Mouse (Mus musculus): ENCODE measurements around the gene Lpar3. TPM values are rescaled to one million over a fixed set of nuclear protein-coding genes. Genes with fewer than 3 reads are reported as not detected.

The Lpar3 gene
- polyA plus RNA-seq, 1 experiment from 2014 or later = 0.30 TPM

DNA sequence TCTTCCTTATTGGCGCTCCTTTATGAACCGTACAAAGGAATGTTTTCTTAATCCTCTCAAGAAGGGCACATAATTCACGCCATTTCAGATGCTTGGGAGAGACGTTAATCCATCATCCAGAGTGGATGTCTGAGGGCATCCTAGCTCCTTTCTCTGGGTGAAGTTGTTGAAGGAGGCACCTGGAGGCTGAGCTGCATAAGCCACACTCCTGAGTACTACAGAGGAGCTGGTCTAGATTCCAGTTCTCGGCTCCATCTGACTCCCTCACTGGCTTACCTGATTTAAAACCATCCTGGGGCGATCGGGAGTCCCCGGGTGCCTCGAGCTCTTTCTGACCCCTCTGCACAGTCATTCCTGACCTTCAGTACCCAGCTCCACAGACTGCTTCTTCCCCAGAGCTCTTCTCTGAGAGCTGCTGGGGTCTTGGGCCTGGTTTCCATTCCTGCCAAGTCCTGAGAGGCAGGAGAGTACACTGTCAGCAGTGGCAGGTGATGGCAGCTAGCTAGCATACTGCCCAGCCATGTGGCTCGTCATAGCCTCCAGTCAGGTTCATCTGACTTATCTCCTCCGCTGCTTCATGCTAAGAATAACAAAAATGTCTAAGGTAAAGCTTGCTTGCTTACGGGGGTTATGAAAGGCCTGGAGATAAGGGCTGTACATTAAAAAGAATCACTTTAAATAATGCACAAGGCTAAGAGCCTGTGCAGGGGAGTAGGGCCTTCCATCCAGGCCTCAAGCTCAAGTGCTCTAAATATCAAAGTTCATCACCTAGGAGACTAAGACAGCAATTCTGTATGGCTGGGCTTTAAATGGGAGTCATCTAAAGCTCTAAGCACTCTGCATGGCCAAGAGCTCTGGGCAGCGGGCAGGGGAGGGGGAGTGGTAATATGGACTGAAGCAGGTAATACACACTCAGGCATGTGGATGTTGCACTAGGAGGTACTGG, 57.7 kb downstream of the Lpar3 start:
- no peaks in the 10 kb centered on the region for H3K9me3 ChIP-seq (ENCODE audit: control insufficient read depth, low read length)
- H3K36me3 ChIP-seq (ENCODE audit: control insufficient read depth, insufficient read depth) = no peaks in the 10 kb centered on the region
- no peak overlapping the region for H3K4me3 ChIP-seq (replicated peaks; ENCODE audit: low read length)
- no peaks in the 10 kb centered on the region for H3K27me3 ChIP-seq (replicated peaks; ENCODE audit: control insufficient read depth, insufficient read depth, low read length)
- no peak overlapping the region for H3K27ac ChIP-seq (ENCODE audit: low read length)
- ATAC-seq = no peak
- no peak overlapping the region for H3K4me2 ChIP-seq (ENCODE audit: low read length)
- 67% methylated on average over 13 of the region's 13 CpGs for WGBS
- no peak overlapping the region for H3K9ac ChIP-seq (replicated peaks; ENCODE audit: low read depth, low read length)
- no peaks in the 10 kb centered on the region for H3K4me1 ChIP-seq (replicated peaks; ENCODE audit: control insufficient read depth, insufficient read depth, low read length)

- no peak overlapping the region for H3K27ac ChIP-seq (ENCODE audit: low read length)
- no peaks in the 10 kb centered on the region for H3K4me1 ChIP-seq (replicated peaks; ENCODE audit: control insufficient read depth, insufficient read depth, low read length)
- ATAC-seq = no peak
- no peak overlapping the region for H3K4me2 ChIP-seq (ENCODE audit: low read length)
- no peaks in the 10 kb centered on the region for H3K9me3 ChIP-seq (ENCODE audit: control insufficient read depth, low read length)
- no peaks in the 10 kb centered on the region for H3K27me3 ChIP-seq (replicated peaks; ENCODE audit: control insufficient read depth, insufficient read depth, low read length)
- no peaks in the 10 kb centered on the region for H3K36me3 ChIP-seq (ENCODE audit: control insufficient read depth, insufficient read depth)
- no peak overlapping the region for H3K9ac ChIP-seq (replicated peaks; ENCODE audit: low read depth, low read length)
- no peak overlapping the region for H3K4me3 ChIP-seq (replicated peaks; ENCODE audit: low read length)
- 58% methylated on average over 3 of the region's 3 CpGs for WGBS
These were observed 63.1 kb downstream of the Lpar3 start for GRCm38 (mm10) chr3:146283732-146284361.

- Histone ChIP-seq H3K9me3 (ENCODE audit: control insufficient read depth, low read length) (no peaks in the 10 kb centered on the region), H3K36me3 (ENCODE audit: control insufficient read depth, insufficient read depth) (no peaks in the 10 kb centered on the region), H3K9ac (replicated peaks; ENCODE audit: low read depth, low read length) (no peak overlapping the region), H3K27me3 (replicated peaks; ENCODE audit: control insufficient read depth, insufficient read depth, low read length) (no peaks in the 10 kb centered on the region), H3K4me2 (ENCODE audit: low read length) (no peak overlapping the region), H3K4me3 (replicated peaks; ENCODE audit: low read length) (no peak overlapping the region), H3K27ac (ENCODE audit: low read length) (no peak overlapping the region), H3K4me1 (replicated peaks; ENCODE audit: control insufficient read depth, insufficient read depth, low read length) (no peaks in the 10 kb centered on the region)
- 64% methylated on average over 4 of the region's 4 CpGs for WGBS
- no peak for ATAC-seq
These were observed 65.4 kb downstream of the Lpar3 start for GRCm38 (mm10) chr3:146286118-146286517.

- Histone ChIP-seq H3K9me3 (ENCODE audit: control insufficient read depth, low read length) (no peaks in the 10 kb centered on the region), H3K4me2 (ENCODE audit: low read length) (no peak overlapping the region), H3K4me3 (replicated peaks; ENCODE audit: low read length) (no peak overlapping the region), H3K27me3 (replicated peaks; ENCODE audit: control insufficient read depth, insufficient read depth, low read length) (no peaks in the 10 kb centered on the region), H3K9ac (replicated peaks; ENCODE audit: low read depth, low read length) (no peak overlapping the region), H3K36me3 (ENCODE audit: control insufficient read depth, insufficient read depth) (no peaks in the 10 kb centered on the region), H3K4me1 (replicated peaks; ENCODE audit: control insufficient read depth, insufficient read depth, low read length) (no peaks in the 10 kb centered on the region), H3K27ac (ENCODE audit: low read length) (no peak overlapping the region)
- WGBS = 87% methylated on average over 3 of the region's 3 CpGs
- no peak for ATAC-seq
These were observed 71.2 kb downstream of the Lpar3 start for GRCm38 (mm10) chr3:146291928-146292327.

DNA sequence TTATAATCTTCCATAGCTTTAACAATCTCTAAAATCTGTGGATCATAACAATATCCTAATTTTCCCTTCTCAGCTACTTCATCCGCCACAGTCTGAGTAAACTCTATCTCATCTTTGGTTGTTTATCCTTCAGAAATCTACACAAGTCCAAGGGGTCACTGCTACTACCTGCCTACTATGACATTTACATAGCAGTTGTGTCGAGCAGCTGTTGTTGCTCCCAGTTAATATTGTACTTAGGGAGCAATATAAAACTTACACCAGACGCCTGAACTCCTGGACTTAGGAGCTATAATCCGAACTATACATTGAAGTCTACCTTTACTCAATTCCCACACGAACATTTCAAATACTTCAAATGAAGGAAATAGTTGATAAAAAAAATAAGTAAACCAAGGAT, 71.8 kb downstream of the Lpar3 start:
- Histone ChIP-seq H3K9ac (replicated peaks; ENCODE audit: low read depth, low read length) (no peak overlapping the region), H3K4me2 (ENCODE audit: low read length) (no peak overlapping the region), H3K27ac (ENCODE audit: low read length) (no peak overlapping the region), H3K4me1 (replicated peaks; ENCODE audit: control insufficient read depth, insufficient read depth, low read length) (no peaks in the 10 kb centered on the region), H3K27me3 (replicated peaks; ENCODE audit: control insufficient read depth, insufficient read depth, low read length) (no peaks in the 10 kb centered on the region), H3K36me3 (ENCODE audit: control insufficient read depth, insufficient read depth) (no peaks in the 10 kb centered on the region), H3K9me3 (ENCODE audit: control insufficient read depth, low read length) (no peaks in the 10 kb centered on the region), H3K4me3 (replicated peaks; ENCODE audit: low read length) (no peak overlapping the region)
- no peak for ATAC-seq
- 90% methylated on average over 5 of the region's 5 CpGs for WGBS

GRCm38 (mm10) chr3:146302451-146302850, 81.7 kb downstream of the Lpar3 start:
- Histone ChIP-seq H3K4me3 (replicated peaks; ENCODE audit: low read length) (no peak overlapping the region), H3K9ac (replicated peaks; ENCODE audit: low read depth, low read length) (no peak overlapping the region), H3K27ac (ENCODE audit: low read length) (no peak overlapping the region), H3K27me3 (replicated peaks; ENCODE audit: control insufficient read depth, insufficient read depth, low read length) (no peaks in the 10 kb centered on the region), H3K4me2 (ENCODE audit: low read length) (no peak overlapping the region), H3K4me1 (replicated peaks; ENCODE audit: control insufficient read depth, insufficient read depth, low read length) (no peaks in the 10 kb centered on the region), H3K9me3 (ENCODE audit: control insufficient read depth, low read length) (no peaks in the 10 kb centered on the region), H3K36me3 (ENCODE audit: control insufficient read depth, insufficient read depth) (no peaks in the 10 kb centered on the region)
- no peak for ATAC-seq
- 85% methylated on average over 3 of the region's 3 CpGs for WGBS

- Histone ChIP-seq H3K4me2 (ENCODE audit: low read length) (no peak overlapping the region), H3K36me3 (ENCODE audit: control insufficient read depth, insufficient read depth) (no peaks in the 10 kb centered on the region), H3K27ac (ENCODE audit: low read length) (no peak overlapping the region), H3K4me1 (replicated peaks; ENCODE audit: control insufficient read depth, insufficient read depth, low read length) (no peaks in the 10 kb centered on the region), H3K9me3 (ENCODE audit: control insufficient read depth, low read length) (no peaks in the 10 kb centered on the region), H3K4me3 (replicated peaks; ENCODE audit: low read length) (no peak overlapping the region), H3K27me3 (replicated peaks; ENCODE audit: control insufficient read depth, insufficient read depth, low read length) (no peaks in the 10 kb centered on the region), H3K9ac (replicated peaks; ENCODE audit: low read depth, low read length) (no peak overlapping the region)
- 71% methylated on average over 5 of the region's 5 CpGs for WGBS
- no peak for ATAC-seq
These were observed 82.4 kb downstream of the Lpar3 start for GRCm38 (mm10) chr3:146303194-146303593.

DNA sequence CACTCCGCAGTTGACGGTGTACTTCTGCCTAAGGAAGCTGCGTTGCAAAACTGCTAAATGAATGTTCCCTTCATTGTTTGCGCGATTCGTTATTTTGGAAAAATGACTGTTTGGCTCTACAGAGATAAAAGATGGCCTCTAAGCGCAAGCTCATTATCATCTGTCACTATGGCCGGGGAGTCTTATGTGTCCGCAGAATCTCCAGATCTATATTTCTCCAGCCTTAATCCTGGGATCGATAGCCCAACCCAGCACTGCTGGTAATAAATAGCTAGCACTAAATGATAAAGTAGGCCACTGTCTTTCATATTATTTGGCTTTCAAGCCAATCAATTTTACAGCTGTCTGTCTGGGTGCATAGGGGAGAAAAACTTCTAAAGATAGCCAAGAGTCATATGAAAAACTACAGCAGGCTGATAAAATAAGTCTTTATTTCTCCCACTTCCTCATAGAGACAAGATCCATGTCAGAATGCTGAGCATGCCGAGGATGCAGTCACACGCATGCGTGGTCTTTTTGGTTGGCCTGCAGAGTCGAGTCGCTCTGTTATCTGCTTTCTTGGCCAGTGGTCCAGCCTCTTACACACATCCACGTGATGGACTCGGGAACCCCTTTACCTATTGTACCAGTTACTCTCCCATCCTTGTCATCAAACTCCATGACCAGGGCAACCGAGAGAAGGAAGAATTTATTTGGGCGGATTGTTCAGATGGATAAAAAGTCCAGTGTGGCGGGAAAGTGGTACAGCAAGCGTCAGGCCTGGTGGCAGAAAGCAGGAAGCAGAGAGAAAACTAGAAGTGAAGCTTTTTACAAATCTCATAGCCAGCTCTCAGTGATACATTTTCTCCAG, 84.0 kb downstream of the Lpar3 start:
- no peak for ATAC-seq
- Histone ChIP-seq H3K4me1 (replicated peaks; ENCODE audit: control insufficient read depth, insufficient read depth, low read length) (no peaks in the 10 kb centered on the region), H3K27me3 (replicated peaks; ENCODE audit: control insufficient read depth, insufficient read depth, low read length) (no peaks in the 10 kb centered on the region), H3K9me3 (ENCODE audit: control insufficient read depth, low read length) (no peaks in the 10 kb centered on the region), H3K9ac (replicated peaks; ENCODE audit: low read depth, low read length) (no peak overlapping the region), H3K36me3 (ENCODE audit: control insufficient read depth, insufficient read depth) (no peaks in the 10 kb centered on the region), H3K4me2 (ENCODE audit: low read length) (no peak overlapping the region), H3K4me3 (replicated peaks; ENCODE audit: low read length) (no peak overlapping the region), H3K27ac (ENCODE audit: low read length) (no peak overlapping the region)
- whole genome bisulfite sequencing = 78% methylated on average over 21 of the region's 21 CpGs

DNA sequence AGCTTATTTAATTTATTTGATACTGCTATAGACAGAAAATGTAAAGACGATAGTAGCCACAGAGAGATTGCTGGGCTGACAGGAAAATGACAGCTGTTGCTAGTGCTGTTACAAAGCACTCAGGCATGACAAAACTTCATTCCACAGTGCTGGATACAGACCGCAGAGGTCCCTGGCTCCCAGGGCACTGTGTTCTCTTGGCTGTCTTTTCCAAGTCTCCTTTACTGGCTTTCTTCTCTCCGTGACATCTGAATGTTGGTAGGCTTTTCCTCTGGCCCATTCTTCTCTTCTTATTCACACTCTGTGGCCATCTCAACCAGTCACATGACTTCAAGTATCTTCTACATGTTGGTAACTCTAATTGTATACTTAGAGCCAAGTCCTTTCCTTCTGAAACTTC, 86.6 kb downstream of the Lpar3 start:
- Histone ChIP-seq H3K4me1 (replicated peaks; ENCODE audit: control insufficient read depth, insufficient read depth, low read length) (peaks cover 5% of the 10 kb centered on the region; the same call in 1 of the 2 replicates), H3K27me3 (replicated peaks; ENCODE audit: control insufficient read depth, insufficient read depth, low read length) (no peaks in the 10 kb centered on the region), H3K27ac (ENCODE audit: low read length) (no peak overlapping the region), H3K9me3 (ENCODE audit: control insufficient read depth, low read length) (no peaks in the 10 kb centered on the region), H3K4me3 (replicated peaks; ENCODE audit: low read length) (no peak overlapping the region), H3K36me3 (ENCODE audit: control insufficient read depth, insufficient read depth) (no peaks in the 10 kb centered on the region), H3K4me2 (ENCODE audit: low read length) (no peak overlapping the region), H3K9ac (replicated peaks; ENCODE audit: low read depth, low read length) (no peak overlapping the region)
- WGBS = 53% methylated on average over 3 of the region's 3 CpGs
- no peak for ATAC-seq

Data from forebrain, embryonic 16.5 days (tissue).